Mouse (Mus musculus) liver, adult 2 months (tissue): Measurements from ENCODE around the gene Bag6.

ENCODE experiments used
- CTCF ChIP-seq: fragments of 200-500 bp; IDR thresholded peaks from 2 replicates; pipeline ENCODE4 v1.5.1; 2011; ENCODE audit warnings: low read depth, low read length, control low read depth
- POLR2A ChIP-seq: fragments of 200-500 bp; IDR thresholded peaks from 2 replicates; pipeline ENCODE4 v1.6.1; 2011; ENCODE audit warnings: low read length, control low read depth; ENCODE audit not compliant: insufficient read depth; ENCODE audit errors: extremely low read depth

DNA sequence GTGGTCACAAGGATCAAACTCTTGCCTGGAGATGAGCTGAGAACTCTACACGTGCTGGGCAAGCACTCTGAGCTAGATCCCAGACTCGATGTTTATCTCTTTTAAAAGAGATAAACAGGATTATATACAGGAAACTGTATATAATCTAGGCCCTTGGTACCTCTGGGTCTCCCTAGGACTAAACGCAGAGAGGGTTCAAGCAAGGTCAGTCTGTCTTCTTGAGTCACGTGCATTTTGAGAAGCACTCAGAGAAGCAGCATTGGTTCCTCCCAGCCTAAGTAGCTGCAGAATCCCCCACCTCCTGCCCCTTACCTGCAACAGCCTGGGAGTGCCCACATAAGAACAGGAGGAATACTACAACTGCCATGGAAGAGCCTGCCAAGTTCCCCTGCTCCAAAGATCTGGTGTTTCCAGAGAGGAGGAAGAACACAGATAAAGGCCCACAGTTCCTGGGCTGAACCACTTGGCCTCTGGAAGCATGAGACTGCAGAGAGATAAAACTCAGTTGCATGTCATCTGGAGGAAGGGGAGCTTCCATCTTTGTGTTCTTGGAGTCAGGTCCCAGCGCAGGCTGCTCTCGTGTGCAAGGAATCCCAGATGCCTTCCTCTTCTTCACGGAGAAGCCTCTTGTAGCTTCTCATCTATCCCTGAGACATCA lies 49.6 kb upstream of the Bag6 start, which contains the start of gene Ly6g6f:
- no peak for TF ChIP-seq CTCF
- TF ChIP-seq POLR2A, result no peak
